Mouse (Mus musculus) intestine, postnatal 0 days (tissue): Measurements from ENCODE around the gene Snx30. TPM values are rescaled to one million over a fixed set of nuclear protein-coding genes. Genes with fewer than 3 reads are reported as not detected.

Experiments
- ATAC-seq: fragments of 200-750 bp; cut with Nextera tagmentation; 2 replicates; pipeline ENCODE4 v1.8.0; 2017; ENCODE audit warnings: mild to moderate bottlenecking, moderate TSS enrichment, moderate library complexity
- H3K27ac ChIP-seq: fragments of 300-500 bp; sonication (generic); 2 replicates; pipeline ENCODE4 v1.5.1; 2014; ENCODE audit warnings: mild to moderate bottlenecking, low read depth, low read length, moderate library complexity
- H3K27me3 ChIP-seq: fragments of 300-500 bp; sonication (generic); replicated peaks from 2 replicates; pipeline ENCODE4 v1.6.1; 2014; ENCODE audit warnings: low read length, mixed read lengths; ENCODE audit not compliant: control insufficient read depth, insufficient read depth
- H3K36me3 ChIP-seq: fragments of 300-500 bp; sonication (generic); 2 replicates; pipeline ENCODE4 v1.6.1; 2014; ENCODE audit warnings: mild to moderate bottlenecking, moderate library complexity; ENCODE audit not compliant: control insufficient read depth, insufficient read depth
- H3K4me1 ChIP-seq: fragments of 300-500 bp; sonication (generic); replicated peaks from 2 replicates; pipeline ENCODE4 v1.6.1; 2014; ENCODE audit warnings: antibody characterized with exemption, low read length, mixed read lengths; ENCODE audit not compliant: control insufficient read depth, insufficient read depth
- H3K4me2 ChIP-seq: fragments of 300-500 bp; sonication (generic); replicated peaks from 2 replicates; pipeline ENCODE4 v1.6.1; 2014; ENCODE audit warnings: low read depth, mild to moderate bottlenecking, moderate library complexity
- H3K4me3 ChIP-seq: fragments of 300-500 bp; sonication (generic); 2 replicates; pipeline ENCODE4 v1.5.1; 2014; ENCODE audit warnings: low read depth, low read length
- H3K9ac ChIP-seq: fragments of 300-500 bp; sonication (generic); 2 replicates; pipeline ENCODE4 v1.6.1; 2014; ENCODE audit warnings: mild to moderate bottlenecking, low read depth, low read length
- H3K9me3 ChIP-seq: fragments of 300-500 bp; sonication (generic); 2 replicates; pipeline ENCODE4 v1.6.1; 2016; ENCODE audit warnings: mixed run types; ENCODE audit not compliant: control insufficient read depth
- CTCF ChIP-seq: sonication (generic); IDR thresholded peaks from 2 replicates; pipeline ENCODE4 v1.5.1; 2016; ENCODE audit warnings: low read depth, mild to moderate bottlenecking, control low read depth, antibody characterized with exemption, moderate library complexity
- WGBS: fragments of 180-500 bp; shearing (Covaris S2); extraction: QIAGEN DNeasy Blood & Tissue Kit; methylation state at CpG from one replicate; pipeline ENCODE4 v1.1.7; 2014; 5-methylcytosine and 5-hydroxymethylcytosine counted together
- polyA plus RNA-seq: library from polyadenylated mRNA; unstranded; fragments of >200 nt; fragmentation: Nextera tagmentation; extraction: Ambion mirVana; gene quantifications from 2 replicates; pipeline ENCODE4 v1.2.1, GENCODE M21; 2015

Snx30 gene
- polyA plus RNA-seq, 1 experiment from 2014 or later, result 5.1 TPM

GRCm38 (mm10) chr4:59894415-59894814 lies 88.8 kb downstream of the Snx30 start:
- H3K9me3 ChIP-seq, result no peaks in the 10 kb centered on the region
- no peak overlapping the region for H3K4me2 ChIP-seq
- ATAC-seq, result no peak
- H3K27me3 ChIP-seq, result no peaks in the 10 kb centered on the region
- no peaks in the 10 kb centered on the region for H3K4me1 ChIP-seq
- H3K9ac ChIP-seq, result no peak overlapping the region
- WGBS, result 91% methylated on average over 8 of the region's 8 CpGs
- H3K4me3 ChIP-seq, result no peak overlapping the region
- no peak overlapping the region for H3K27ac ChIP-seq
- TF ChIP-seq CTCF, result no peak
- H3K36me3 ChIP-seq, result peaks cover 27% of the 10 kb centered on the region; the same call in 1 of the 2 replicates

GRCm38 (mm10) chr4:59894977-59895575 lies 89.4 kb downstream of the Snx30 start:
- TF ChIP-seq CTCF, result no peak
- H3K4me2 ChIP-seq, result no peak overlapping the region
- WGBS, result 83% methylated on average over 3 of the region's 3 CpGs
- H3K9me3 ChIP-seq, result no peaks in the 10 kb centered on the region
- H3K36me3 ChIP-seq, result peaks cover 31% of the 10 kb centered on the region; the same call in 1 of the 2 replicates
- H3K27ac ChIP-seq, result no peak overlapping the region
- no peaks in the 10 kb centered on the region for H3K27me3 ChIP-seq
- no peak overlapping the region for H3K9ac ChIP-seq
- no peak overlapping the region for H3K4me3 ChIP-seq
- ATAC-seq, result peak; percentile 22
- H3K4me1 ChIP-seq, result no peaks in the 10 kb centered on the region

- Histone ChIP-seq H3K27me3 (no peaks in the 10 kb centered on the region), H3K9me3 (no peaks in the 10 kb centered on the region), H3K9ac (no peak overlapping the region), H3K4me1 (no peaks in the 10 kb centered on the region), H3K36me3 (peaks cover 25% of the 10 kb centered on the region; the same call in 1 of the 2 replicates), H3K27ac (no peak overlapping the region), H3K4me3 (no peak overlapping the region), H3K4me2 (no peak overlapping the region)
- no peak for TF ChIP-seq CTCF
- no peak for ATAC-seq
- WGBS, result 73% methylated on average over 5 of the region's 5 CpGs
Measured at GRCm38 (mm10) chr4:59896000-59896399, 90.4 kb downstream of the Snx30 start.

- H3K9ac ChIP-seq, result no peak overlapping the region
- H3K36me3 ChIP-seq, result peaks cover 22% of the 10 kb centered on the region; the same call in 1 of the 2 replicates
- no peak for ATAC-seq
- H3K4me3 ChIP-seq, result no peak overlapping the region
- no peaks in the 10 kb centered on the region for H3K27me3 ChIP-seq
- TF ChIP-seq CTCF, result no peak
- no peaks in the 10 kb centered on the region for H3K9me3 ChIP-seq
- H3K4me1 ChIP-seq, result no peaks in the 10 kb centered on the region
- no peak overlapping the region for H3K27ac ChIP-seq
- no peak overlapping the region for H3K4me2 ChIP-seq
- WGBS, result 68% methylated on average over 12 of the region's 12 CpGs
Measured at GRCm38 (mm10) chr4:59897814-59898520, 92.3 kb downstream of the Snx30 start.

- whole genome bisulfite sequencing, result 80% methylated on average over 9 of the region's 9 CpGs
- H3K36me3 ChIP-seq, result peaks cover 22% of the 10 kb centered on the region; the same call in 1 of the 2 replicates
- no peaks in the 10 kb centered on the region for H3K4me1 ChIP-seq
- H3K4me3 ChIP-seq, result no peak overlapping the region
- no peak overlapping the region for H3K4me2 ChIP-seq
- no peak overlapping the region for H3K9ac ChIP-seq
- H3K9me3 ChIP-seq, result no peaks in the 10 kb centered on the region
- no peaks in the 10 kb centered on the region for H3K27me3 ChIP-seq
- H3K27ac ChIP-seq, result no peak overlapping the region
- ATAC-seq, result no peak
- no peak for TF ChIP-seq CTCF
Measured at GRCm38 (mm10) chr4:59898521-59898919, 92.9 kb downstream of the Snx30 start.

- no peak overlapping the region for H3K27ac ChIP-seq
- no peak overlapping the region for H3K4me2 ChIP-seq
- no peaks in the 10 kb centered on the region for H3K27me3 ChIP-seq
- no peak overlapping the region for H3K9ac ChIP-seq
- no peak for ATAC-seq
- no peaks in the 10 kb centered on the region for H3K4me1 ChIP-seq
- no peak overlapping the region for H3K4me3 ChIP-seq
- H3K36me3 ChIP-seq, result peaks cover 19% of the 10 kb centered on the region; the same call in 1 of the 2 replicates
- H3K9me3 ChIP-seq, result no peaks in the 10 kb centered on the region
- no peak for TF ChIP-seq CTCF
- 96% methylated on average over 6 of the region's 6 CpGs for WGBS
Measured at GRCm38 (mm10) chr4:59901810-59902209, 96.2 kb downstream of the Snx30 start.
